Mouse (Mus musculus): ENCODE data around the gene Pid1. TPM values are rescaled to one million over a fixed set of nuclear protein-coding genes. Genes with fewer than 3 reads are reported as not detected.

Pid1 gene
- polyA plus RNA-seq, 1 experiment from 2014 or later, result 9.7 TPM

- Histone ChIP-seq H3K4me1 (no peaks in the 10 kb centered on the region), H3K27me3 (ENCODE audit: insufficient read depth, poor library complexity, severe bottlenecking) (no peaks in the 10 kb centered on the region), H3K27ac (no peak overlapping the region), H3K4me3 (no peak overlapping the region), H3K36me3 (no peaks in the 10 kb centered on the region), H3K9me3 (no peaks in the 10 kb centered on the region)
- peak; percentile 38 for DNase-seq (ENCODE audit: low spot score)
- WGBS, result 85% methylated on average over 8 of the region's 8 CpGs
Observed at GRCm38 (mm10) chr1:84386481-84387146, 22.6 kb upstream of the Pid1 start.

- no peak overlapping the region for H3K27ac ChIP-seq
- no peak for DNase-seq (ENCODE audit: low spot score)
- no peaks in the 10 kb centered on the region for H3K9me3 ChIP-seq
- no peaks in the 10 kb centered on the region for H3K4me1 ChIP-seq
- H3K36me3 ChIP-seq, result no peaks in the 10 kb centered on the region
- no peaks in the 10 kb centered on the region for H3K27me3 ChIP-seq (ENCODE audit: insufficient read depth, poor library complexity, severe bottlenecking)
- no peak overlapping the region for H3K4me3 ChIP-seq
- 75% methylated on average over 1 of the region's 1 CpGs for WGBS
Observed at GRCm38 (mm10) chr1:84382709-84383108, 18.7 kb upstream of the Pid1 start.

- Histone ChIP-seq H3K4me3 (no peak overlapping the region), H3K27ac (no peak overlapping the region), H3K4me1 (no peaks in the 10 kb centered on the region), H3K36me3 (no peaks in the 10 kb centered on the region), H3K9me3 (no peaks in the 10 kb centered on the region), H3K27me3 (ENCODE audit: insufficient read depth, poor library complexity, severe bottlenecking) (no peaks in the 10 kb centered on the region)
- DNase-seq (ENCODE audit: low spot score), result no peak
- 87% methylated on average over 5 of the region's 5 CpGs for WGBS
Observed at GRCm38 (mm10) chr1:84382064-84382463, 18.1 kb upstream of the Pid1 start.

GRCm38 (mm10) chr1:84380895-84381294 lies 16.9 kb upstream of the Pid1 start:
- DNase-seq (ENCODE audit: low spot score), result no peak
- Histone ChIP-seq H3K27ac (no peak overlapping the region), H3K9me3 (no peaks in the 10 kb centered on the region), H3K36me3 (no peaks in the 10 kb centered on the region), H3K27me3 (ENCODE audit: insufficient read depth, poor library complexity, severe bottlenecking) (no peaks in the 10 kb centered on the region), H3K4me1 (no peaks in the 10 kb centered on the region), H3K4me3 (no peak overlapping the region)
- 85% methylated on average over 3 of the region's 3 CpGs for WGBS

GRCm38 (mm10) chr1:84367733-84368132 lies 3.8 kb upstream of the Pid1 start:
- no peak overlapping the region for H3K4me3 ChIP-seq
- no peaks in the 10 kb centered on the region for H3K27me3 ChIP-seq (ENCODE audit: insufficient read depth, poor library complexity, severe bottlenecking)
- H3K4me1 ChIP-seq, result no peaks in the 10 kb centered on the region
- no peak overlapping the region for H3K27ac ChIP-seq
- no peaks in the 10 kb centered on the region for H3K36me3 ChIP-seq
- 76% methylated on average over 3 of the region's 3 CpGs for WGBS
- no peak for DNase-seq (ENCODE audit: low spot score)
- H3K9me3 ChIP-seq, result no peaks in the 10 kb centered on the region

- no peaks in the 10 kb centered on the region for H3K4me1 ChIP-seq
- peak; percentile 22 for DNase-seq (ENCODE audit: low spot score)
- H3K9me3 ChIP-seq, result no peaks in the 10 kb centered on the region
- no peaks in the 10 kb centered on the region for H3K27me3 ChIP-seq (ENCODE audit: insufficient read depth, poor library complexity, severe bottlenecking)
- H3K27ac ChIP-seq, result no peak overlapping the region
- no peaks in the 10 kb centered on the region for H3K36me3 ChIP-seq
- 66% methylated on average over 3 of the region's 3 CpGs for WGBS
- no peak overlapping the region for H3K4me3 ChIP-seq
Observed at GRCm38 (mm10) chr1:84366553-84366952, 2.6 kb upstream of the Pid1 start.

- peak; percentile 33 for DNase-seq (ENCODE audit: low spot score)
- H3K27me3 ChIP-seq (ENCODE audit: insufficient read depth, poor library complexity, severe bottlenecking), result no peaks in the 10 kb centered on the region
- no peaks in the 10 kb centered on the region for H3K9me3 ChIP-seq
- 77% methylated on average over 7 of the region's 7 CpGs for WGBS
- no peak overlapping the region for H3K4me3 ChIP-seq
- H3K36me3 ChIP-seq, result no peaks in the 10 kb centered on the region
- no peak overlapping the region for H3K27ac ChIP-seq
- no peaks in the 10 kb centered on the region for H3K4me1 ChIP-seq
Observed at GRCm38 (mm10) chr1:84362709-84363617, 1.0 kb downstream of the Pid1 start.

- Histone ChIP-seq H3K27me3 (ENCODE audit: insufficient read depth, poor library complexity, severe bottlenecking) (no peaks in the 10 kb centered on the region), H3K27ac (no peak overlapping the region), H3K4me3 (no peak overlapping the region), H3K4me1 (no peaks in the 10 kb centered on the region), H3K9me3 (no peaks in the 10 kb centered on the region), H3K36me3 (no peaks in the 10 kb centered on the region)
- no peak for DNase-seq (ENCODE audit: low spot score)
- WGBS, result 86% methylated on average over 1 of the region's 1 CpGs
Observed at GRCm38 (mm10) chr1:84362209-84362608, 1.8 kb downstream of the Pid1 start.

GRCm38 (mm10) chr1:84361389-84361788 lies 2.6 kb downstream of the Pid1 start:
- no peaks in the 10 kb centered on the region for H3K36me3 ChIP-seq
- no peaks in the 10 kb centered on the region for H3K4me1 ChIP-seq
- no peaks in the 10 kb centered on the region for H3K27me3 ChIP-seq (ENCODE audit: insufficient read depth, poor library complexity, severe bottlenecking)
- DNase-seq (ENCODE audit: low spot score), result peak; percentile 62
- no peak overlapping the region for H3K4me3 ChIP-seq
- no peaks in the 10 kb centered on the region for H3K9me3 ChIP-seq
- no peak overlapping the region for H3K27ac ChIP-seq
- WGBS, result 74% methylated on average over 3 of the region's 3 CpGs

GRCm38 (mm10) chr1:84359611-84360500 lies 4.1 kb downstream of the Pid1 start:
- H3K4me1 ChIP-seq, result no peaks in the 10 kb centered on the region
- H3K4me3 ChIP-seq, result no peak overlapping the region
- peak; percentile 61 for DNase-seq (ENCODE audit: low spot score)
- 75% methylated on average over 6 of the region's 6 CpGs for WGBS
- no peak overlapping the region for H3K27ac ChIP-seq
- H3K27me3 ChIP-seq (ENCODE audit: insufficient read depth, poor library complexity, severe bottlenecking), result no peaks in the 10 kb centered on the region
- H3K9me3 ChIP-seq, result no peaks in the 10 kb centered on the region
- H3K36me3 ChIP-seq, result no peaks in the 10 kb centered on the region

- H3K27ac ChIP-seq, result no peak overlapping the region
- DNase-seq (ENCODE audit: low spot score), result no peak
- 85% methylated on average over 5 of the region's 5 CpGs for WGBS
- no peak overlapping the region for H3K4me3 ChIP-seq
- no peaks in the 10 kb centered on the region for H3K36me3 ChIP-seq
- H3K4me1 ChIP-seq, result no peaks in the 10 kb centered on the region
- no peaks in the 10 kb centered on the region for H3K27me3 ChIP-seq (ENCODE audit: insufficient read depth, poor library complexity, severe bottlenecking)
- H3K9me3 ChIP-seq, result no peaks in the 10 kb centered on the region
Observed at GRCm38 (mm10) chr1:84357216-84357615, 6.8 kb downstream of the Pid1 start.

- H3K9me3 ChIP-seq, result no peaks in the 10 kb centered on the region
- no peak overlapping the region for H3K27ac ChIP-seq
- no peaks in the 10 kb centered on the region for H3K4me1 ChIP-seq
- H3K4me3 ChIP-seq, result no peak overlapping the region
- H3K27me3 ChIP-seq (ENCODE audit: insufficient read depth, poor library complexity, severe bottlenecking), result no peaks in the 10 kb centered on the region
- no peaks in the 10 kb centered on the region for H3K36me3 ChIP-seq
- WGBS, result 87% methylated on average over 2 of the region's 2 CpGs
- no peak for DNase-seq (ENCODE audit: low spot score)
Observed at GRCm38 (mm10) chr1:84350262-84350661, 13.7 kb downstream of the Pid1 start.

Measured in heart, embryonic 10.5 days (tissue).